Mouse (Mus musculus): ENCODE results near the gene Idh1. TPM values are rescaled to one million over a fixed set of nuclear protein-coding genes. Genes with fewer than 3 reads are reported as not detected.
A peak's percentile ranks its signal among the peaks of the same experiment; 100 is the strongest.

The Idh1 gene
- polyA plus RNA-seq, 1 experiment from 2014 or later: 77.2 TPM

DNA sequence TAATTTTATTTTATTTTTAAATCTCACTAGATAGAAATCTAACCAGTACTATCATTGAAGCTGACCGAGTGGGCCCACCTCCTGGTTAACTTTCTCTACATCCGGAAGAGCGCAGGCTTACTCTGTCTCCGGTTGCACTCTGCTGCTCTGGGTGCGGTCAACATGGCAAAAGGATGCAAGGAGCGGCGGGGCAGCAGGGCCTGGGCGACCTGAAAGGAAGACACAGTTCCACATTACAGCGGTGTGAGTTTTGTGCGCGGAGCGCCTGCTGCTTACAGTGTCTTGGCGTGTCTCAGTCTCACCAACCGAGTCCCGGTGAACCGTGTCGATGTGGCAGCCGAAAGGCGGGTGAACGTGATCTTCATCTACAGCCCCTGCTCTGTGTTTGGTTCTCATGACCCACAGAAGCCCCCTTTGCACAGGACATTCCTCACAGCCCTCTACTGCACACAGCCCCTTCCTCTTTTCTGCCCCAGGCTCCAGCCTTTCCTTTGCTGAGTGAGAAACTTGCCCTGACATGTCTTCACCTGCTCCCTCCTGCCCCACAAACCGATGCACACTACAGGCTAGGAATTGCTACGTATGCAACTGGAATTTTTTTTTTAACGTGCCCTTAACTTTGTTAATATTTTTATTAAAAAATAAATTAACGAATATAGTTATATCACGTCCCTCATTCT, 76.4 kb downstream of the Idh1 start:
- Histone ChIP-seq H3K4me3 (no peak overlapping the region), H3K9ac (no peak overlapping the region), H3K4me2 (peak overlapping the region; percentile 24), H3K4me1 (0 out of 2 replicates have a peak, but pooled peaks cover 9% of the 10 kb centered on the region), H3K27ac (no peak overlapping the region), H3K27me3 (replicated peaks) (no peaks in the 10 kb centered on the region), H3K36me3 (no peaks in the 10 kb centered on the region), H3K9me3 (replicated peaks) (no peaks in the 10 kb centered on the region)
- no peak for ATAC-seq
- 56% methylated on average over 25 of the region's 25 CpGs for WGBS (ENCODE audit: insufficient replicate concordance)

DNA sequence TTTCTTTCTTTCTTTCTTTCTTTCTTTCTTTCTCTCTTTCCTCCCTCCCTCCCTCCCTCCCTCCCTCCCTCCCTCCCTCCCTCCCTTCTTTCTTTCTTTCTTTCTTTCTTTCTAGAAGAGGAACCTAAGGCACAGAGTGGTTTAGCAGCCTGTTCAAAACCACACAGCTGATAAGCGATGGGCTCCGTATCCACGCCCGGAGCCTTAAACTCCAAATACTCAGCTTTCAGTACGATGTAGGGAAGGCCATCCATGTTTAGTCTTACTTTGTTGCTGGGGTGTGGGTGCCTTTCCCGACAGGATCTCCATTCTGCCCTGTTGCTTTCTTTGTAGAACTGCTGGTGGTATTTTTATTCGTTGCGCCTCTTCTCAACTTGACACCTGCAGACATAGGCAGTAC, 77.1 kb downstream of the Idh1 start:
- 46% methylated on average over 8 of the region's 8 CpGs for WGBS (ENCODE audit: insufficient replicate concordance)
- Histone ChIP-seq H3K27me3 (replicated peaks) (no peaks in the 10 kb centered on the region), H3K9ac (no peak overlapping the region), H3K4me1 (0 out of 2 replicates have a peak, but pooled peaks cover 9% of the 10 kb centered on the region), H3K4me3 (no peak overlapping the region), H3K4me2 (peak overlapping the region; percentile 24), H3K36me3 (no peaks in the 10 kb centered on the region), H3K27ac (no peak overlapping the region), H3K9me3 (replicated peaks) (no peaks in the 10 kb centered on the region)
- ATAC-seq: no peak

Other genes with a start within 250 kb of the Idh1 start
- 3.1 and 3.8 TPM in 2 replicates for gene Plekhm3, start 229.7 kb downstream of the Idh1 start, polyA plus RNA-seq (2016; fragmentation: Nextera tagmentation; extraction: Ambion mirVana)
- not detected in 2 replicates for gene Akr1cl, start 153.7 kb downstream of the Idh1 start, polyA plus RNA-seq (2016; fragmentation: Nextera tagmentation; extraction: Ambion mirVana)
- gene Cryge, start 135.4 kb downstream of the Idh1 start, polyA plus RNA-seq (2016; fragmentation: Nextera tagmentation; extraction: Ambion mirVana): not detected in 2 replicates
- gene Crygd, start 123.0 kb downstream of the Idh1 start, polyA plus RNA-seq (2016; fragmentation: Nextera tagmentation; extraction: Ambion mirVana): not detected in 2 replicates
- gene Crygc, start 112.8 kb downstream of the Idh1 start, polyA plus RNA-seq (2016; fragmentation: Nextera tagmentation; extraction: Ambion mirVana): not detected in 2 replicates
- not detected in 2 replicates for gene Crygb, start 104.2 kb downstream of the Idh1 start, polyA plus RNA-seq (2016; fragmentation: Nextera tagmentation; extraction: Ambion mirVana)
- gene Cryga, start 83.1 kb downstream of the Idh1 start, polyA plus RNA-seq (2016; fragmentation: Nextera tagmentation; extraction: Ambion mirVana): not detected in 2 replicates
- not detected in 2 replicates for gene Gm28845, start 66.9 kb downstream of the Idh1 start, polyA plus RNA-seq (2016; fragmentation: Nextera tagmentation; extraction: Ambion mirVana)
- gene D630023F18Rik, start 63.3 kb downstream of the Idh1 start, polyA plus RNA-seq (2016; fragmentation: Nextera tagmentation; extraction: Ambion mirVana): 0.10 and 0.33 TPM in 2 replicates
- gene Pikfyve, start 183 bp upstream of the Idh1 start, polyA plus RNA-seq (2016; fragmentation: Nextera tagmentation; extraction: Ambion mirVana): 7.6 TPM in 2 replicates
- not detected in 2 replicates for gene Pth2r, start 95.6 kb upstream of the Idh1 start, polyA plus RNA-seq (2016; fragmentation: Nextera tagmentation; extraction: Ambion mirVana)